Comparison of ENCODE assay signal across 8 mouse cellular contexts in genomic region chr9:35210542-35211474, GRCm38 (mm10). TPM values are rescaled to one million over a fixed set of nuclear protein-coding genes. Genes with fewer than 3 reads are reported as not detected.
DNase-seq lines count a peak whose midpoint lies in the region; ATAC-seq and TF ChIP-seq lines count a peak whose summit lies in the region.

Foxred1 (minus strand) TSS chr9:35211055.

- H3K4me1 ChIP-seq in embryonic facial prominence, embryonic 13.5 days: peaks cover 18% of the 10 kb centered on the region
- peaks cover 9% of the 10 kb centered on the region; the same call in 1 of the 2 replicates for H3K4me1 ChIP-seq in kidney, adult 2 months (ENCODE audit: control insufficient read depth, insufficient read depth, low read length)
- H3K4me1 ChIP-seq in limb, embryonic 12.5 days (replicated peaks): peaks cover 16% of the 10 kb centered on the region
- peaks cover 19% of the 10 kb centered on the region for H3K4me1 ChIP-seq in midbrain, embryonic 15.5 days
- H3K4me1 ChIP-seq in spleen, adult 2 months (ENCODE audit: control insufficient read depth, insufficient read depth, insufficient read length): peaks cover 5% of the 10 kb centered on the region; the same call in 1 of the 2 replicates

- peak within 1 kb of the TSS; percentile 95 for H3K9ac ChIP-seq in embryonic facial prominence, embryonic 13.5 days
- H3K9ac ChIP-seq in limb, embryonic 12.5 days (replicated peaks): peak within 1 kb of the TSS; percentile 85
- peak within 1 kb of the TSS; percentile 82 for H3K9ac ChIP-seq in midbrain, embryonic 15.5 days

- H3K27me3 ChIP-seq in embryonic facial prominence, embryonic 13.5 days: no peaks in the 10 kb centered on the region
- H3K27me3 ChIP-seq in kidney, adult 2 months (replicated peaks; ENCODE audit: control insufficient read depth, insufficient read depth, low read length): no peaks in the 10 kb centered on the region
- H3K27me3 ChIP-seq in limb, embryonic 12.5 days: no peaks in the 10 kb centered on the region
- no peaks in the 10 kb centered on the region for H3K27me3 ChIP-seq in midbrain, embryonic 15.5 days (replicated peaks)
- no peaks in the 10 kb centered on the region for H3K27me3 ChIP-seq in spleen, adult 2 months (ENCODE audit: control insufficient read depth, insufficient read depth, low read length)

- no peak for TF ChIP-seq CTCF in kidney, adult 2 months (conservative IDR thresholded peaks at IDR 0.05; ENCODE audit: insufficient read depth, insufficient read length, low read depth, low read length)
- no peak for TF ChIP-seq CTCF in spleen, adult 2 months (IDR thresholded peaks at IDR 0.05; ENCODE audit: extremely low read depth, insufficient read depth, insufficient read length, insufficient replicate concordance)

- peak; percentile 100 for ATAC-seq in embryonic facial prominence, embryonic 13.5 days (ENCODE audit: insufficient number of reproducible peaks, insufficient read depth, low FRiP score, low TSS enrichment, low read depth)
- ATAC-seq in limb, embryonic 12.5 days (ENCODE audit: insufficient number of reproducible peaks, insufficient read depth, low FRiP score, low TSS enrichment, low read depth): peak; percentile 100
- ATAC-seq in midbrain, embryonic 15.5 days (replicated peaks): peak; percentile 100

- WGBS in embryonic facial prominence, embryonic 13.5 days: 1% methylated on average over 72 of the region's 72 CpGs
- WGBS in kidney, adult 2 months: under 1% methylated on average over 72 of the region's 72 CpGs
- WGBS in limb, embryonic 12.5 days: under 1% methylated on average over 72 of the region's 72 CpGs
- under 1% methylated on average over 72 of the region's 72 CpGs for WGBS in midbrain, embryonic 15.5 days
- under 1% methylated on average over 72 of the region's 72 CpGs for WGBS in spleen, adult 2 months

- peak; percentile 95 for TF ChIP-seq POLR2A in kidney, adult 2 months (IDR thresholded peaks at IDR 0.05; ENCODE audit: low read depth, low read length)
- peak; percentile 97 for TF ChIP-seq POLR2A in spleen, adult 2 months (IDR thresholded peaks at IDR 0.05; ENCODE audit: low read depth, low read length)

- DNase-seq in 3134 (ENCODE audit: extremely low read depth, insufficient read length, low spot score): peak; percentile 99
- DNase-seq in adrenal gland, postnatal 36 days: peak; percentile 99
- peak; percentile 99 for DNase-seq in heart, adult 18-20 months
- DNase-seq in kidney, adult 2 months: peak; percentile 99
- peak; percentile 99 for DNase-seq in spleen, adult 2 months (ENCODE audit: low read depth in 1 of 2, low spot score in 2 of 2)

- H3K27ac ChIP-seq in embryonic facial prominence, embryonic 13.5 days: peak within 1 kb of the TSS; percentile 90
- H3K27ac ChIP-seq in kidney, adult 2 months (ENCODE audit: insufficient read depth, low read depth, low read length): peak within 1 kb of the TSS; percentile 81
- H3K27ac ChIP-seq in limb, embryonic 12.5 days: peak within 1 kb of the TSS; percentile 91
- peak within 1 kb of the TSS; percentile 96 for H3K27ac ChIP-seq in midbrain, embryonic 15.5 days
- peak within 1 kb of the TSS; percentile 86 for H3K27ac ChIP-seq in spleen, adult 2 months (ENCODE audit: insufficient read depth, low read length)

- no peaks in the 10 kb centered on the region for H3K9me3 ChIP-seq in embryonic facial prominence, embryonic 13.5 days
- H3K9me3 ChIP-seq in limb, embryonic 12.5 days: no peaks in the 10 kb centered on the region
- H3K9me3 ChIP-seq in midbrain, embryonic 15.5 days: no peaks in the 10 kb centered on the region

- H3K4me2 ChIP-seq in embryonic facial prominence, embryonic 13.5 days: peak within 1 kb of the TSS; percentile 89
- H3K4me2 ChIP-seq in limb, embryonic 12.5 days: peak within 1 kb of the TSS; percentile 91
- H3K4me2 ChIP-seq in midbrain, embryonic 15.5 days: peak within 1 kb of the TSS; percentile 87

- H3K36me3 ChIP-seq in embryonic facial prominence, embryonic 13.5 days: peaks cover 66% of the 10 kb centered on the region
- H3K36me3 ChIP-seq in kidney, adult 2 months (ENCODE audit: control insufficient read depth, insufficient read depth, low read length): peaks cover 11% of the 10 kb centered on the region
- peaks cover 70% of the 10 kb centered on the region for H3K36me3 ChIP-seq in limb, embryonic 12.5 days
- peaks cover 38% of the 10 kb centered on the region for H3K36me3 ChIP-seq in midbrain, embryonic 15.5 days (replicated peaks)
- peaks cover 26% of the 10 kb centered on the region for H3K36me3 ChIP-seq in spleen, adult 2 months (ENCODE audit: control insufficient read depth, insufficient read depth, low read length)

- H3K4me3 ChIP-seq in embryonic facial prominence, embryonic 13.5 days: peak within 1 kb of the TSS; percentile 91
- peak within 1 kb of the TSS; percentile 88 for H3K4me3 ChIP-seq in kidney, adult 2 months (ENCODE audit: insufficient read depth, low read depth, low read length)
- peak within 1 kb of the TSS; percentile 86 for H3K4me3 ChIP-seq in limb, embryonic 12.5 days (replicated peaks)
- H3K4me3 ChIP-seq in midbrain, embryonic 15.5 days: peak within 1 kb of the TSS; percentile 79
- peak within 1 kb of the TSS; percentile 92 for H3K4me3 ChIP-seq in spleen, adult 2 months (ENCODE audit: extremely low read depth, insufficient read depth, insufficient read length)

RNA-seq across cellular contexts. Expression of gene Foxred1, which starts in this region (rescaled TPM):
- total RNA-seq in adrenal gland, postnatal 36 days (2021): 10 to 100 TPM; 50.7 to 54.4 TPM
- polyA plus RNA-seq in embryonic facial prominence, embryonic 13.5 days (2015; fragmentation: Nextera tagmentation; extraction: Ambion mirVana): 41.8 and 44.9 TPM in 2 replicates
- 10 to 100 TPM; 75.0 to 83.1 TPM for total RNA-seq in heart, adult 18-20 months (2021)
- polyA plus RNA-seq in kidney, adult 2 months (2012; rRNA removed): 37.0 and 39.1 TPM in 2 replicates
- 48.2 and 52.1 TPM in 2 replicates for polyA plus RNA-seq in limb, embryonic 12.5 days (2016; fragmentation: Nextera tagmentation; extraction: Ambion mirVana)
- polyA plus RNA-seq in midbrain, embryonic 15.5 days (2015; fragmentation: Nextera tagmentation; extraction: Ambion mirVana): 49.6 and 51.8 TPM in 2 replicates
- 16.3 and 16.6 TPM in 2 replicates for polyA plus RNA-seq in spleen, adult 2 months (2012; rRNA removed)

Comparison
In these comparisons a context has a peak if more than half of its experiments do, and no peak if none do; other contexts are left out.
1. Peak in every context shown above with its lines: DNase-seq, ATAC-seq, H3K4me3 ChIP-seq and H3K27ac ChIP-seq.